Mouse (Mus musculus) bone marrow macrophage, adult 2 months (primary cell): ENCODE measurements around the gene Efnb1.

Experiments
- CTCF ChIP-seq: IDR thresholded peaks from 2 replicates; pipeline ENCODE4 v1.5.1; 2012; ENCODE audit warnings: low read depth, mild to moderate bottlenecking, low read length, moderate library complexity
- POLR2A ChIP-seq: IDR thresholded peaks from 2 replicates; pipeline ENCODE4 v1.6.1; 2012; ENCODE audit warnings: mild to moderate bottlenecking, low read depth, low read length, borderline replicate concordance

DNA sequence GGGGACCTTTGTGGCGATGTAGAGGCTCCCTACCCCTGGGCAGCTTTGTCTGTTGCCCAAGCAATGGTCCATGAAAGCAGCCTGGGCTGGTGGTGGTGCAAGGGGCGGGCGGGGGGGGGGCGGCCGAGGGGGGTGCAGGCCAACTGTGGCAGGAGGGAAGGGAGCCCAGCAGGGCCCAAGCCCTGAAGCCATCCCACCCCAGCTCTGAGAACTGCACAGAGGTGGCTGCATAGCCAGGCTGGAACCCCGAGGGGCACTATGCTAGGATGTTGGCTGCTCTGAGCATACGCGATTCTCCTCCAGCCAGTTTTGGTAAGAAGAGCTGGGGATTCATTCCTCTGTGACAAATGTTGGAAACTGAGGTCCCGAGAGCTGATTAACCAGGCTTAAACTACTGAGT, 62.6 kb downstream of the Efnb1 start:
- TF ChIP-seq POLR2A (no peak), CTCF (no peak)
